Mouse (Mus musculus): ENCODE measurements around the gene Evi5. TPM values are rescaled to one million over a fixed set of nuclear protein-coding genes. Genes with fewer than 3 reads are reported as not detected.

Evi5 gene
- total RNA-seq, 1 experiment from 2014 or later, result 15.4 TPM

- ATAC-seq (replicated peaks; ENCODE audit: low read depth, poor library complexity, severe bottlenecking), result no peak
Measured at GRCm38 (mm10) chr5:107721638-107722011, 153.3 kb downstream of the Evi5 start.

- no peak for ATAC-seq (replicated peaks; ENCODE audit: low read depth, poor library complexity, severe bottlenecking)
Measured at GRCm38 (mm10) chr5:107720991-107721637, 153.8 kb downstream of the Evi5 start.

GRCm38 (mm10) chr5:107720511-107720910, 154.4 kb downstream of the Evi5 start:
- ATAC-seq (replicated peaks; ENCODE audit: low read depth, poor library complexity, severe bottlenecking), result no peak

GRCm38 (mm10) chr5:107719786-107720185, 155.1 kb downstream of the Evi5 start:
- no peak for ATAC-seq (replicated peaks; ENCODE audit: low read depth, poor library complexity, severe bottlenecking)

GRCm38 (mm10) chr5:107719209-107719608, 155.7 kb downstream of the Evi5 start:
- ATAC-seq (replicated peaks; ENCODE audit: low read depth, poor library complexity, severe bottlenecking), result no peak

- peak; percentile 55 for ATAC-seq (replicated peaks; ENCODE audit: low read depth, poor library complexity, severe bottlenecking)
Measured at GRCm38 (mm10) chr5:107717871-107718361, 157.0 kb downstream of the Evi5 start.

- ATAC-seq (replicated peaks; ENCODE audit: low read depth, poor library complexity, severe bottlenecking), result no peak
Measured at GRCm38 (mm10) chr5:107711689-107712088, 163.2 kb downstream of the Evi5 start.

GRCm38 (mm10) chr5:107708124-107708797, 166.6 kb downstream of the Evi5 start:
- peak; percentile 88 for ATAC-seq (replicated peaks; ENCODE audit: low read depth, poor library complexity, severe bottlenecking)

GRCm38 (mm10) chr5:107706262-107706661, 168.6 kb downstream of the Evi5 start:
- ATAC-seq (replicated peaks; ENCODE audit: low read depth, poor library complexity, severe bottlenecking), result 0 out of 2 replicates have a peak, but pooled peaks have one; percentile 6

GRCm38 (mm10) chr5:107705756-107706155, 169.2 kb downstream of the Evi5 start:
- ATAC-seq (replicated peaks; ENCODE audit: low read depth, poor library complexity, severe bottlenecking), result no peak

GRCm38 (mm10) chr5:107703207-107703763, 171.6 kb downstream of the Evi5 start:
- no peak for ATAC-seq (replicated peaks; ENCODE audit: low read depth, poor library complexity, severe bottlenecking)

GRCm38 (mm10) chr5:107701658-107702057, 173.2 kb downstream of the Evi5 start:
- ATAC-seq (replicated peaks; ENCODE audit: low read depth, poor library complexity, severe bottlenecking), result no peak

GRCm38 (mm10) chr5:107700873-107701272, 174.0 kb downstream of the Evi5 start:
- peak; percentile 53 for ATAC-seq (replicated peaks; ENCODE audit: low read depth, poor library complexity, severe bottlenecking)

- peak; percentile 77 for ATAC-seq (replicated peaks; ENCODE audit: low read depth, poor library complexity, severe bottlenecking)
Measured at GRCm38 (mm10) chr5:107698888-107699287, 176.0 kb downstream of the Evi5 start.

- ATAC-seq (replicated peaks; ENCODE audit: low read depth, poor library complexity, severe bottlenecking), result no peak
Measured at GRCm38 (mm10) chr5:107695019-107695418, 179.9 kb downstream of the Evi5 start.

Other genes starting within 250 kb of the Evi5 start
- 9.0 and 9.8 TPM in 2 replicates for gene Gfi1, start 149.1 kb downstream of the Evi5 start, total RNA-seq (2017)
- not detected in 2 replicates for gene Ube2d2b, start 45.0 kb downstream of the Evi5 start, total RNA-seq (2017)
- 363 and 432 TPM in 2 replicates for gene Rpl5, start 25.4 kb upstream of the Evi5 start, total RNA-seq (2017)
- gene Fam69a, start 112.0 kb upstream of the Evi5 start, total RNA-seq (2017), result 15.8 and 28.6 TPM in 2 replicates
- gene Mtf2, start 190.6 kb upstream of the Evi5 start, total RNA-seq (2017), result 114 and 119 TPM in 2 replicates

Measured in common myeloid progenitor, adult 5-6 weeks (primary cell).